Mouse (Mus musculus) thymus, postnatal 25 days (tissue): ENCODE results near the gene Gpat3.
A peak's percentile ranks its signal among the peaks of the same experiment; 100 is the strongest.

Experiments
- DNase-seq: peaks from one replicate; pipeline ENCODE4 v3.0.0; 2022

Gene Gpat3

GRCm38 (mm10) chr5:100861811-100862210 is 16.3 kb downstream of the Gpat3 start:
- no peak for DNase-seq

GRCm38 (mm10) chr5:100863091-100863490 is 17.6 kb downstream of the Gpat3 start:
- DNase-seq: no peak

GRCm38 (mm10) chr5:100864438-100864837 is 18.9 kb downstream of the Gpat3 start:
- DNase-seq: no peak

GRCm38 (mm10) chr5:100866183-100866582 is 20.7 kb downstream of the Gpat3 start:
- no peak for DNase-seq

GRCm38 (mm10) chr5:100869197-100869895 is 23.8 kb downstream of the Gpat3 start:
- DNase-seq: no peak

GRCm38 (mm10) chr5:100871987-100872386 is 26.5 kb downstream of the Gpat3 start:
- no peak for DNase-seq

GRCm38 (mm10) chr5:100874721-100875120 is 29.2 kb downstream of the Gpat3 start:
- no peak for DNase-seq

- DNase-seq: no peak
Observed at GRCm38 (mm10) chr5:100875180-100875579, 29.7 kb downstream of the Gpat3 start.

- DNase-seq: no peak
Observed at GRCm38 (mm10) chr5:100877021-100877420, 31.5 kb downstream of the Gpat3 start.

GRCm38 (mm10) chr5:100885216-100885615 is 39.7 kb downstream of the Gpat3 start:
- no peak for DNase-seq

- DNase-seq: no peak
Observed at GRCm38 (mm10) chr5:100886331-100886988, 40.9 kb downstream of the Gpat3 start.

- DNase-seq: no peak
Observed at GRCm38 (mm10) chr5:100896199-100896598, 50.7 kb downstream of the Gpat3 start.

GRCm38 (mm10) chr5:100899745-100900489 is 54.4 kb downstream of the Gpat3 start:
- no peak for DNase-seq

- no peak for DNase-seq
Observed at GRCm38 (mm10) chr5:100901046-100901445, 55.5 kb downstream of the Gpat3 start.

GRCm38 (mm10) chr5:100908478-100908877 is 63.0 kb downstream of the Gpat3 start:
- no peak for DNase-seq

GRCm38 (mm10) chr5:100908901-100909300 is 63.4 kb downstream of the Gpat3 start:
- DNase-seq: no peak

- no peak for DNase-seq
Observed at GRCm38 (mm10) chr5:100909691-100910090, 64.2 kb downstream of the Gpat3 start.

GRCm38 (mm10) chr5:100911502-100912097 is 66.1 kb downstream of the Gpat3 start:
- peak; percentile 20 for DNase-seq

GRCm38 (mm10) chr5:100912366-100912765 is 66.9 kb downstream of the Gpat3 start:
- DNase-seq: peak; percentile 58

GRCm38 (mm10) chr5:100913274-100913673 is 67.8 kb downstream of the Gpat3 start:
- no peak for DNase-seq

- peak; percentile 58 for DNase-seq
Observed at GRCm38 (mm10) chr5:100914989-100915388, 69.5 kb downstream of the Gpat3 start.

GRCm38 (mm10) chr5:100915411-100915810 is 69.9 kb downstream of the Gpat3 start:
- DNase-seq: no peak

GRCm38 (mm10) chr5:100916416-100916815 is 70.9 kb downstream of the Gpat3 start:
- DNase-seq: no peak
